Mouse (Mus musculus) intestine, embryonic 14.5 days (tissue): Measurements from ENCODE around the gene Rnf38. TPM values are rescaled to one million over a fixed set of nuclear protein-coding genes. Genes with fewer than 3 reads are reported as not detected.

Experiments
- ATAC-seq: fragments of 200-750 bp; cut with Nextera tagmentation; replicated peaks from 2 replicates; pipeline ENCODE4 v1.8.0; 2017; ENCODE audit warnings: low read depth, moderate number of reproducible peaks, moderate TSS enrichment, moderate library complexity; ENCODE audit not compliant: low FRiP score, low TSS enrichment
- DNase-seq: peaks from one replicate; pipeline ENCODE4 v3.0.0-alpha.2; 2018; ENCODE audit warnings: low spot score
- H3K27ac ChIP-seq: fragments of 300-500 bp; sonication (generic); 2 replicates; pipeline ENCODE4 v1.5.1; 2014; ENCODE audit warnings: low read depth, mild to moderate bottlenecking, control low read depth
- H3K27me3 ChIP-seq: fragments of 300-500 bp; sonication (generic); replicated peaks from 2 replicates; pipeline ENCODE4 v1.6.1; 2014; ENCODE audit warnings: low read length, control low read depth; ENCODE audit not compliant: control insufficient read depth, insufficient read depth
- H3K36me3 ChIP-seq: fragments of 300-500 bp; sonication (generic); 2 replicates; pipeline ENCODE4 v1.6.1; 2014; ENCODE audit warnings: low read length, control low read depth; ENCODE audit not compliant: control insufficient read depth, insufficient read depth
- H3K4me1 ChIP-seq: fragments of 300-500 bp; sonication (generic); replicated peaks from 2 replicates; pipeline ENCODE4 v1.6.1; 2014; ENCODE audit warnings: low read length, control low read depth, mixed read lengths; ENCODE audit not compliant: control insufficient read depth, insufficient read depth
- H3K4me2 ChIP-seq: fragments of 300-500 bp; sonication (generic); 2 replicates; pipeline ENCODE4 v1.6.1; 2014; ENCODE audit warnings: low read length
- H3K4me3 ChIP-seq: fragments of 300-500 bp; sonication (generic); 2 replicates; pipeline ENCODE4 v1.5.1; 2014; ENCODE audit warnings: low read depth, low read length, control low read depth, mixed read lengths
- H3K9ac ChIP-seq: fragments of 300-500 bp; sonication (generic); 2 replicates; pipeline ENCODE4 v1.6.1; 2014; ENCODE audit warnings: mild to moderate bottlenecking, low read length
- H3K9me3 ChIP-seq: fragments of 300-500 bp; sonication (generic); 2 replicates; pipeline ENCODE4 v1.6.1; 2016; ENCODE audit warnings: low read length, control low read depth; ENCODE audit not compliant: control insufficient read depth
- WGBS: fragments of 180-500 bp; shearing (Covaris S2); extraction: QIAGEN DNeasy Blood & Tissue Kit; methylation state at CpG from one replicate; pipeline ENCODE4 v1.1.7; 2014; 5-methylcytosine and 5-hydroxymethylcytosine counted together
- polyA plus RNA-seq: library from polyadenylated mRNA; unstranded; fragments of >200 nt; fragmentation: Nextera tagmentation; extraction: Ambion mirVana; gene quantifications from 2 replicates; pipeline ENCODE4 v1.2.1, GENCODE M21; 2014

The Rnf38 gene
- polyA plus RNA-seq, 1 experiment from 2014 or later: 26.2 TPM

DNA sequence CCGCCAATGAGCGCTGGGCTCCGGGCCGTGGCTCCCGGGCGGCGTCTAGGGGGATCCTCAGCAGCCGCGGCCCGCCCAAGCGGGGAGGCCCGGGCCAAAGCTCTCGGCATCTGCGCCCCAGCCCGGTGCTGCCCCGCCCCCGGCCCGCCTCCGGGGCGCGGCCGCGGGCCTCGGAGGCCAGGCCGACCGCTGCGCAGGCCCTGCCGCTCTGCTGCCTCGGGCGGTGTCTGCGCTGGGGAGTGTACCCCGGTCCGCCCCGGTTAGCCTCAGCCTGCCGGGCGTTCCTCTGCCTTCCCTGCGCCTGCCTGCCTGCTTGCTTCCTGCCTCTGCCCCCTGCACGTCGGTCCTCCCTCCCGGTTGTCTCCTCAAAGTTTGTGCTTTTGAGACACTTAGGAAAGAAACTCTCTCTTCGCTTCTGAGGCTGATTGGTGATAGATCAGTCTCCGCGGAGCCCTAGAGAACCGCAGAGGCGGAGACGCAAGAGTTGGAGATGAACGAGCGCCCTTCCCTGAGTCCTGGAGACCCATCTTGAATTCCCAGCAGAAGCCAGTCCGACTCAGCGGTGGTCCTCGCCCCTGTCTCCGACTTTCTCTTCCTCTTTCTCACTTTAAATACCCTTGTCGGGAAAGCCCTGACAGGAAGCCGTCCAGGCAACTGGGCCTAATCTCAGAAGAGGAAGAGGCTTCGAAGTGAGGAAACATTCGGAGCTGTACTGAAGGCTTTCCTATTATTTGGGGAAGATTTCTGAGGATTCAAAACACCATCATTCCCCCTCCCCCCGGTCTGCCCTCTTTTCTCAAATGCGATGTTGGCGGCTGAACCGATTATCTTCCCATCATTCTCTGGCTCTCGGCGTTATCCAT, 646 bp upstream of the Rnf38 start:
- Histone ChIP-seq H3K9me3 (no peaks in the 10 kb centered on the region), H3K27ac (peak overlapping the region; percentile 93), H3K36me3 (no peaks in the 10 kb centered on the region), H3K9ac (peak overlapping the region; percentile 81), H3K4me2 (peak overlapping the region; percentile 73), H3K27me3 (no peaks in the 10 kb centered on the region), H3K4me3 (peak overlapping the region; percentile 73), H3K4me1 (peaks cover 17% of the 10 kb centered on the region)
- peak; percentile 98 for ATAC-seq
- WGBS: under 1% methylated on average over 35 of the region's 62 CpGs
- peak; percentile 91 for DNase-seq

DNA sequence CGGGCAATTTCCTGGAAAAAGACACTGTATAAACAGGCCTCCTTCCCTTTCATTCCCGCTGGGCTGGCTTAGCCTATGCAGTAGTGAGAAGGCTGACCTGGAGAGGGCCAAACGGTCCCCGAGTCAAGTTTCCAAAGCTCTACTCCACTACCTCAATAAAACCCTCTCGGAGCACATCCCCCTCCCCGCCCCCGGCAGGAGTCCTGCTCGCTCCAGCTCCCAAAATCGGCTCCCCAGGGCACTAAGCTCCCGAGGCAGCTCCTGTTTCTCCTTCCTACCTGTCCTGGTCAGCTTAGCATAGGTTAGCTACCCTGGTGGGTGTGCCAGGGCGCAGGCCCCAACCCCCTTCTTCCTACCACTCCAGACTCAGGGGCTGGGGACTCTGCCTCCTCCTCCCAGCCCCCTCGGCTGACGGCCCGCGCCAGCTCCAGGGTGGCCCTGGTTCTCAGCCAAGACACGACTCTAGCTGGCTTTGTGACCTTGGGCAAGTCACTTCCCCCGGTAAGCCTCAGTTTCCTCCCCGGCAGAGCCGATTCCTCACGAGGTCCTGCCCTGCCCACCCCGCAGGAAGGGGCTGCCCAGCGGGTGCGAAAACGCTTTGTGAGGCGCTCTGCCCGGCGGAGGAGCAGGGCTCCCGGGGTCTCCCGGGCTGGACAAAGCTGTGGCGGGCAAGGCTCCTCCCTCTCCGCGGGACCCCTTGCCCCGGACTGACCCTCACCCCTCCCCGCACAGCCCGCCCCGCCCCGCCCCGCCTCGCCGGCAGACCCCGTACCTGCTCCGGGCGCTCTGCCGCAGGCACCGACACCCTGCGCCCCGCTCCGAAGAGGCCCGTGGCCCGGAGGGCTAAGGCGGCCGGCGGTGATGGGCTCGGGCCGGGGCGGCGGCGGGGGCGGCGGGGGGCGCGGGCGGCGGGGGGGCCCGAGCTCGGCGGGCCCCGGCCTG, 547 bp downstream of the Rnf38 start:
- DNase-seq (peak; percentile 79), ATAC-seq (peak; percentile 63)
- WGBS: under 1% methylated on average over 47 of the region's 68 CpGs
- Histone ChIP-seq H3K4me2 (peak overlapping the region; percentile 83), H3K9me3 (no peaks in the 10 kb centered on the region), H3K9ac (peak overlapping the region; percentile 81), H3K27me3 (no peaks in the 10 kb centered on the region), H3K27ac (peak overlapping the region; percentile 78), H3K36me3 (no peaks in the 10 kb centered on the region), H3K4me3 (peak overlapping the region; percentile 73), H3K4me1 (peaks cover 17% of the 10 kb centered on the region)

- Histone ChIP-seq H3K4me1 (0 out of 2 replicates have a peak, but pooled peaks cover 5% of the 10 kb centered on the region), H3K4me2 (no peak overlapping the region), H3K9me3 (no peaks in the 10 kb centered on the region), H3K4me3 (no peak overlapping the region), H3K27ac (no peak overlapping the region), H3K27me3 (no peaks in the 10 kb centered on the region), H3K9ac (no peak overlapping the region), H3K36me3 (no peaks in the 10 kb centered on the region)
- no peak for ATAC-seq
- 93% methylated on average over 10 of the region's 10 CpGs for WGBS
- no peak for DNase-seq
Measured at GRCm38 (mm10) chr4:44225128-44225527, 8.5 kb downstream of the Rnf38 start.

DNA sequence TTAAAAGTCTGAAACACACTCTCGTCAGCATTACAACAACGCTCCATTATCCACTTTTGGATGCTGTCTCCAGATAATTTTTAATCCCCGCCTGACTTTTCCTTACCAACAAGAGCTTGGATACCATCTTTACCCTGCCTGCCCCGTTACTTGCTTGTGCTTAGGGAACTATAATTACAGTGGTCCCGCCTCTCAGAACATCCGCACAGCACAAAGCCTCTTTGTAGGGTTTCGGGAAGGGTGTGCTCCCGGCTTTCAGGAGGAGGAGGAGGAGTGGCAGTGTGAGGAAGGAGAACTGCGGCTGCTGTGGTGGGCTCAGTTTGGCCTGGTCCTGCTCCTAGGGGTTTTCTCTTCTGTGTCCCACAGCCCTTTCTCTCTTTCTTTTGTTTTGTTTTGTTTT, 9.4 kb downstream of the Rnf38 start:
- no peaks in the 10 kb centered on the region for H3K27me3 ChIP-seq
- H3K36me3 ChIP-seq: no peaks in the 10 kb centered on the region
- no peak overlapping the region for H3K4me3 ChIP-seq
- no peaks in the 10 kb centered on the region for H3K4me1 ChIP-seq
- no peak overlapping the region for H3K9ac ChIP-seq
- no peaks in the 10 kb centered on the region for H3K9me3 ChIP-seq
- no peak overlapping the region for H3K4me2 ChIP-seq
- ATAC-seq (no peak), DNase-seq (no peak)
- H3K27ac ChIP-seq: no peak overlapping the region
- 61% methylated on average over 9 of the region's 9 CpGs for WGBS

DNA sequence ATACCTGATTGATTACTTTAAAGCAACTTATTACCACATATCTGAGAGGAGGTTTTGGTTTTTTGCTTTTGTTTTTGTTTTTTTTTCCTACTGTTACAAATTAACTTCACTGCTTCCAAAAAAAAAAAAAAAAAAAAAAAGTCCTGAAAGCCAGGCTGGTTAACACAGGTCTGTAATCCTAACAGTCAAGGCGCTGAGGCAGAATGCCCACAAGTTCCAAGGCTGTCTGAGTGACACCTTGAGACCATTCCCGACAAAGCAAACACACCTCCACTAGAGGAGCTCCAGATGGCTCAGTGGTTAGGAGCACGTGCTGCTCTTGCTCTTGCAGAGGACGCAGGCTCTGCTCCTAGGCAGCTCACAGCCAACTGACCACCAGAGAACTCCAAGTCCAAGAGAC, 10.1 kb downstream of the Rnf38 start:
- DNase-seq: no peak
- no peak for ATAC-seq
- Histone ChIP-seq H3K9me3 (no peaks in the 10 kb centered on the region), H3K4me3 (no peak overlapping the region), H3K9ac (no peak overlapping the region), H3K27me3 (no peaks in the 10 kb centered on the region), H3K4me1 (no peaks in the 10 kb centered on the region), H3K27ac (no peak overlapping the region), H3K36me3 (no peaks in the 10 kb centered on the region), H3K4me2 (no peak overlapping the region)
- WGBS: 61% methylated on average over 4 of the region's 4 CpGs

DNA sequence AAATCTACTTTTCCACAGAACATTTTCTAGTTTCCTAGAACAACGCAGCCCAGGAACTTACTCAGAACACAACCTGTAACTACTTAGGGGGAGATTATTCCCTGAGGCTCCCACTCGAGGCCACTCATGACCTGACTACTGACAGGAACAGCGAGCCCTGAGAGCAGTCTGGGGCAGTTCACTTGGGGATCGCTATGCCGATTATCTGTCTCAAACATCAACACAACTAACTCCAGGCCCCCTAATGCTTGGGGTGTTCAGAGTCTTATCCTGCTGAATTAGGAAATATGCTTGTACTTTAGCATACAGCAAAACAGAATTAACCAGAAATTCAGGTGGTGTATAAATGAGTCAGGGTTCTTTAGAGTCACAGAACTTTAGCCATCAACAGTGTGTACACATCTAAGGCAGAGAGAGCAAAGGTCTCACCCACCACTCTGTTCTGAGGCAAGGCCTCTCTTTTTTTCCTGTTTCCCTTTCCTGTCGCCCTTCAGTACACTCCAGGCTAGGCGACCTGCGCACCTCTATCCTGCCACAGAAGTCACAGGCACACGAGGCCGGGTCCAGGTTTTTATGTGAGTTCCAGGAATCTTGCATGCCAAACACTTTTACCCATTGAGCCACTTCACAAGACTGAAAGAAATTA, 16.7 kb downstream of the Rnf38 start:
- Histone ChIP-seq H3K9ac (no peak overlapping the region), H3K27ac (no peak overlapping the region), H3K27me3 (no peaks in the 10 kb centered on the region), H3K4me2 (no peak overlapping the region), H3K9me3 (no peaks in the 10 kb centered on the region), H3K4me1 (no peaks in the 10 kb centered on the region), H3K36me3 (no peaks in the 10 kb centered on the region), H3K4me3 (no peak overlapping the region)
- WGBS: 52% methylated on average over 10 of the region's 10 CpGs
- DNase-seq (no peak), ATAC-seq (no peak)

- H3K36me3 ChIP-seq: no peaks in the 10 kb centered on the region
- WGBS: 74% methylated on average over 1 of the region's 1 CpGs
- no peaks in the 10 kb centered on the region for H3K27me3 ChIP-seq
Measured at GRCm38 (mm10) chr4:44199968-44200367, 33.6 kb downstream of the Rnf38 start.

GRCm38 (mm10) chr4:44187431-44187830, 46.2 kb downstream of the Rnf38 start:
- no peak for DNase-seq
- 88% methylated on average over 10 of the region's 10 CpGs for WGBS

More at GRCm38 (mm10) chr4:44199968-44200367, 33.6 kb downstream of the Rnf38 start:
- no peaks in the 10 kb centered on the region for H3K4me1 ChIP-seq
- no peak overlapping the region for H3K27ac ChIP-seq
- no peak for DNase-seq
- no peaks in the 10 kb centered on the region for H3K9me3 ChIP-seq
- no peak overlapping the region for H3K4me2 ChIP-seq
- no peak for ATAC-seq
- H3K4me3 ChIP-seq: no peak overlapping the region
- H3K9ac ChIP-seq: no peak overlapping the region

More at GRCm38 (mm10) chr4:44187431-44187830, 46.2 kb downstream of the Rnf38 start:
- Histone ChIP-seq H3K27me3 (no peaks in the 10 kb centered on the region), H3K4me3 (no peak overlapping the region), H3K36me3 (no peaks in the 10 kb centered on the region), H3K9me3 (no peaks in the 10 kb centered on the region), H3K9ac (no peak overlapping the region), H3K4me2 (no peak overlapping the region), H3K4me1 (no peaks in the 10 kb centered on the region), H3K27ac (no peak overlapping the region)
- ATAC-seq: no peak
